Mouse (Mus musculus) heart, adult 9 months (tissue): ENCODE measurements around the gene Retreg3.
"Not testable (repeated sequence)": the region's sequence is repeated elsewhere in the genome, so short reads cannot be mapped to it uniquely, and the experiment has no call there.

Experiments used
- DNase-seq, 2 experiments: peaks; one replicate each; pipeline ENCODE4 v3.0.0; 2022; ENCODE audit warnings: low spot score in 2 of 2

Gene Retreg3

DNA sequence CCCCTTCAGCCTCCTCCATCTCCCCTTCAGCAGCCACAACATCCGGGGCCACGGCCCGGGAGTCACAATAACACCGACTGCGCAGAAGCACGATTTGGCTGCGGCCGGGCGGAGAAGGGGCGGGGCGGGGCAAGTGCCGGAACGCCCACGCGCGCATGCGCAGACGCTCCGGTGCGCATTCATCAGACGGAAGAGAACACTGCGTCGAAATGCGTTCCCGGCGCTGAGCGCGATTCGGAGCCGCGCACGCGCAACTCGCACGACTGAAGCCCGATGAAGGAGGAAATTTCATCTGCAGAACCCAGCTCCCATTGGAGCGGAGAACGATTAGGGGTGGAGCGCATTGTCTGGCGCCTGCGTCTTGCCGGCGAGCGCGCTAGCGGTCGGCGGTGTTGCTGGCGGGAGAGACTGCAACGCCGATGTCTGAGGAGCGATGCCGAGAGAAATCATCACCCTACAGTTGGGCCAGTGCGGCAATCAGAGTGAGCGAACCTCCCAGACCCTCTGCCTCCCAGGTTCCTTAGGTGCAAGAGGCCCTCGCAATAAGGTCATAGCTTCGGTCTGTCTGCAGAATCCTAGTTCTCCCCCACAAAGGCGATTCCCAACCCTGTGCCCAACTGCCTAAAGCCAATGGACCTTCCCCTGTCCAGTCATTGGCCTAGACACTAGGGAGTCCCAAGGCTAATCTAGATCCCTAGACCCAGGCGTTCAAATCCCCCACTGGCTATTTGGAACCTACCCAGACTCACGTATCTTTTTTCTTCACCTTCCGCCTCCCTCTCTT is at the start of gene Retreg3, which contains the start of gene Tubg1:
Gene Retreg3, minus strand, starts transcription at position 133 of the 784 bp plus-strand sequence.
Gene Tubg1, plus strand, starts transcription at position 178 of the 784 bp plus-strand sequence.
- peak; percentile 98 to 99 for DNase-seq

DNA sequence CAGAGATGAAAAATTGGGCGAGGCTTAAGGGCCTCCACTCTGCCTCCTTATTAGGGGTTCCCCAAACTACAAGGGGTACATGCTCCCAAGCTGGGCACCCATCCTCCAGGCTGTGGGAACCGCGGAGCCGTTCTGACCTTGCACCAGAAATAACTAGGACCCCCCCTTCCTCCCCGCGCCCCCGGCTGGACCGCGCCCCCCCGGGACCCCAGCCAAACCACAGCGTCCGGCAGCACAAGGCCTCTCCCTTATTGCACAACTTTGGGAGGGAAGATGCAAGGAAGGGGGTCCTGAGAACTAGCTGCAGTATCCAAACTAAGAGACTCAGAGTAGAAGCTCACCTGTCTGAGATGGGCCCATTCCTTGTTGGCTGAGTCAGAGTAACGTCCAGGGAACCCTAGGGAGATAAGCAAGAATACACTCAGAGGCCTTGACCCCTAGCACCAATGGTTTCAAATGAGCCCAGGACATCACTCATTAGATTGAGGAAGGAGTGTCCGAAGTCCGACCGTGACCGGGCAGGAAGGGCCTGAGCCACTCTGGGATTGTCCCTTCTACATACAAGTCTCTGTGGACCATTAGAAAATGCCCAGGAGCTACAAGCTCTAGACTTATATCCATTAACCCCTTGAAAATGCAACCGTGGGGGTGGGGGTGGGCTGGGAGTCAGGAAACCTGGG is 48.7 kb upstream of the Retreg3 start:
- DNase-seq, result peak; percentile 73 to 74

DNA sequence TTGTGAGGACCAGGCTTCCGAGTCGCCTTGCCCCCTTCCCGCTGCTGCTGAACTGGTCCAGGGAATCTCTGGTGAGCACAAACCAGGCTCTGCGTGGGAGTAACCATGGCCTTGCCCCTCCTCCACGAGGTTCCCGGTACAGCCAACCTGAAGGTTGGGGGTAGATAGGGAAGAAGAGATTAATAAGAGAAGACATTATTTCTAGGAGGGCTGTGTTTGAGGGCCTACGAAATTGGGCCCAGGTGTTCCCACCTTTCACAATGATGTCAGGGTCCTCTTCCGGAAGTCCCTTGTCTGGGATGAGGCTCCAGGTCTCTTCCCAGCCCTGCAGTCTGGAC is 48.2 kb upstream of the Retreg3 start:
- no peak for DNase-seq

DNA sequence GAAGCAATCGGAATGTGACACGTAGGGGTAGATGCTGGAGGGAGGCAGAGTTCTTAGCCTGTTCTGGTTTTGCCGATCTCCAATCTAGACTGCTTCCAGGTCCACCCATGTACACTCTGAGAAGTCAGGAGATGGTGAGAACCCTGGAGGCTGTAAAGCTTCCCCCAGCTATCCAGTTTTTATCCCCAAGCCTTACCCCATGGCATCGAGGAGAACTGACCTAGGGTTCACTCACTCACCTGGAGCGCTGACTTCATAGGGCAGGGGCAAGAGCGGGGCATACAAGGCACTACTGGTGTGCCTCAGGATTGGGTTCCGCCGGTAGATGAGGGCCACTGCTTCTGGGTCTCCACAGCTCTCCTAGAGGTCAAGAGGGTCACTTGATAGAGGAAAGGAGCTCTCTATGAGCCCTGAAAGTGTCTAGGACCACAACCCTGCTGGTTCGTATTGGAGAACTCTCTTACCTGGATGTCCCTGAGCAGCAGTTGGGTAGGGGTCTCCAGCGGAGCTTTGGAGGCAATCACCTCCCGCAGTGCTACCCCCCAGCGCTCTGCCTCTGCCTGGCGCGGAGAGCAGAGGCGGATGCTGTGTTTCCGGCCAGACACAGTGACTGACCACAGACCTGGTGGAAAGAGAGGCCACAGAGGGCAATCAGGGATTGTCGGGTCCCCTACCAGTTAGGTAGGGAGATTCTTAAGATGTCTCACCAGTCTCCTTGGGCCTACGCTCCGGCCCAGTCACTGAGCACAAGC is 47.7 kb upstream of the Retreg3 start:
- DNase-seq, result no peak

DNA sequence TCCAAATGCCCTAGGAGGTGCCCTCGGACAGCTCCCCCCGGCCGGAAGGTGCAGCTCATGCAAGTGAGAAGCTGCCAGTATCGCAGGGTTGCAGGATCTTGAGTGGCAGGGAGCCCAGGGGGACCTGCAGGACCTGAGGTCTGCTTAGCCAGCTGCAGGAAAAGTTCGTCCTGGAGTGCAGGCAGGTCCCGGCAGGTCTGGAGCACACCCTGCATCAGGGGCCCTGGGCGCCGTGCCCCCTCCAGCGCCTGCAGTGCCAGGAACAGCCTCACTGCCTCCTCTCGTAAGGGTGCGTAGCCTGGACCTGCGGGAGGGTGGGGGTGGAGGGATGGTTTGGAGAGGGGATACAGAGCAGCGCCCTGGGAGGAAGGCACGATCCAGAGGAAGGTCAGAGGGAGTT is 46.7 kb upstream of the Retreg3 start:
- DNase-seq, result no peak

DNA sequence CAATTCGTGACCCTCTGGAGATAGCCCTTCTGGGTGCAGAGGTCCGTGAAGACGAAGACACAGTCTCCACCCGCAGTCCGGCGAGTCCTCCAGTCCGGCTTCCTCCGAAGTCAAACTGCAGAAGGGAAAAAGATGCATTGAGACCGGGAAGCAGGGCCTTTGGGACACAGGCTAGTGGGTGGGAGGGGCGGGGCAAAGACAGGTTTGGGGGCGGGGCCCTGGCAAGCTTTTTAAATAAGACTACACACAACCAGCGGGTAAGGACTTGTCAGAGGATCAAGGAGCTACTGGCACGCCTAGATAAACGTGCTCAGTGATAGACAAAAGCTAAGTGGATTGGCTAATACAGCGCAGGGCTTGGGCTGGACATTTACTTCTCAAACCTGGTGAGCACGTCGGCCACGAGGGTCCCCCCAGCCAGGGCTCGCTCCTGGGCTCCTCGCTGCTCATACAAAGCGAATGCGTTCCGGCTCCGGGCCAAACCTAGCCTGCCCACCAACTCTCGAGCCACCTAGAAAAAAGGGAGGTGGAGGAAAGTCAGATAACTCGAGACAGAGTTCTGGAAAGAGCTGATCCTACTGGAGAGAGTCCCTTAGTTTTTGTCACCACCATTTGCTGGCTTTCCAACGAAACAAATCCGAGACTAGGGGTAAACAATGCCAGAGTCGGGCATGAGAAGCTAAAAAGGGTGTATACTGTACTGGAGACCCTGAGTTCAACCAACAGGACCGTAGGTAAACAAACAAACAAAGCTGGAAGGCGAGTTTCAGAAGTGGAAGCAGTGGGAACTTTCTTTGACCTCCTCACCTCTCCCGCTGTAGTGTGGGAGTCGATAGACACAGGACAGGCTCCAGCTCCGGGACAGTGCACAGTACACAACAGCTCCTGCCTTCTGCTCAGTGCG is 45.2 kb upstream of the Retreg3 start:
- DNase-seq, result no peak

DNA sequence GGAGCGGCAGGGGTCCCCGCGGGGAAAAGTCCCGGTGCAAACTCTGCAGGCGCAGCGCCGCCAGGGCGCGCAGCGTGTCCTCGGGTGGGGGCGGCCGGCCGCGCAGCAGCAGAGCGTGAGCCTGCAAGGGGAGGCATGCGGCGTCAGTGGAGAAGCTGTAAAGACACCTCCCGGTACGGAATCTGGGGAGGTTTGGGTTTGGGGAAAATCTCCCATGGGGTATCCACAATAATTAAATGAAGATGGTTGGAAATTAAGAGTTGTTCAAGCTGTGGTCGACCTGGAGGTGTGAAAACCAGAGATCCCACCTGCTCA is 44.6 kb upstream of the Retreg3 start:
- no peak for DNase-seq

GRCm38 (mm10) chr11:101163476-101164350 is 44.0 kb upstream of the Retreg3 start:
- no peak for DNase-seq

DNA sequence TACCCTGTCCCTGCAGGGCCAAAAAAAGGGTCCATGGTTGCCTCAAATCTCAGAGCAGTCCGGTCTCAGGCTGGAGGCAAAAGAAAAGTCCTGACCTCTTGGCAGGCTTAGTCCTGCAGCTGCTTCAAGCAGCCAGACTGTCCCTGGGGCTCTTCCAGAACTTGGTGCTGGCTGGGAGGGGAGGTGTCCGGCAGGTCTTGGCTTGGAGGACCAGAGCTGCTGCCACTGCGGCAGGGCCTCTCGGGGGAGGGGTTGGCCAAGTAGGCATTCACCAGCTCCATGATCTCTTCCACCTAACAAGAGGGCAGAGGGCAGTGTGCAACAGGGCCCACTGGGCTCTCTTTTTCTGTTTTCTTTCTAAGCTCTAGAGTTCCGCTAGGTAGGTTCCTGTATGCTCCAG is 43.1 kb upstream of the Retreg3 start:
- peak; percentile 87 for DNase-seq

DNA sequence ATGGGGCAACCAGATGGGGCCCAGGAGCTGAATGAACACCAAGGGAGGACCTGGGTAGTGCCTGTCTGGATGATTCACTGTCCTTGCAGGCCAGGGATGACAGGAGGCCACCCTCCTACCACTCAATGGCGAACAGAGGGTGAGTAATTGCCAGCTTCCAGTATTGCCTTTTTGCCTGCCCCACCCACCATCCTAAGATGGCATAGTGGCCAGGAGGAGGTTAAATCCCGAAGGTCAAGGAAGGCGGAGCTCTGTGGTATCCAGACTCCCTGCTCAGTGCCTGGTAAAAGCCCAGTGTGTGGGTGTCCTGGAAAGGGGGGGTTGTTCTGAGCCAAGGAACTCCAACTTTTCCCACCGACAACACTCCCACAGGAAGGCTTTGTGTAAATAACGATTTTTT is 42.6 kb upstream of the Retreg3 start:
- peak in 1 of 2 experiments; percentile 39 for DNase-seq

- no peak for DNase-seq
These were observed 41.9 kb upstream of the Retreg3 start for GRCm38 (mm10) chr11:101161551-101161950.

- not testable (repeated sequence) for DNase-seq
These were observed 41.4 kb upstream of the Retreg3 start for GRCm38 (mm10) chr11:101160981-101161505.

DNA sequence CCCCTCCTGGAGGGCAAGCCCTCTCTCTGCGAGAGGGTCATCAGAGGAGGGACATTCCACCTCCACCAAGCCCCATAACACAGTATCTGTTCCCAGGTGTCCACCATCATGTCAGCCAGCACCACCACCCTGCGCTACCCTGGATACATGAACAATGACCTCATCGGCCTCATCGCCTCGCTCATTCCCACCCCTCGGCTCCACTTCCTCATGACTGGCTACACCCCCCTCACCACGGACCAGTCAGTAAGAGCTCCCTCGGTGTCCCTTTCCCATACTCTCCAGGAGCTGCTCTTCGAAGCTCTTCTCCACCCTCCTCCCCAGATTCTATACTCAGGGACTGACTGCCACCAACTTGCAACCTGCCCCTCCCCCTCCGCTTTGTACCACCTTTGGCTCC is 40.5 kb upstream of the Retreg3 start:
- DNase-seq, result not testable (repeated sequence)

GRCm38 (mm10) chr11:101155728-101156371 is 36.2 kb upstream of the Retreg3 start, which contains the start of gene Tubg2:
Gene Tubg2, plus strand, starts transcription at chr11:101155907.
- peak; percentile 66 to 67 for DNase-seq

GRCm38 (mm10) chr11:101155151-101155550 is 35.5 kb upstream of the Retreg3 start:
- no peak for DNase-seq

GRCm38 (mm10) chr11:101154648-101155047 is 35.0 kb upstream of the Retreg3 start:
- DNase-seq, result no peak

GRCm38 (mm10) chr11:101152825-101153224 is 33.1 kb upstream of the Retreg3 start:
- no peak for DNase-seq

GRCm38 (mm10) chr11:101151063-101151462 is 31.4 kb upstream of the Retreg3 start:
- no peak for DNase-seq

DNA sequence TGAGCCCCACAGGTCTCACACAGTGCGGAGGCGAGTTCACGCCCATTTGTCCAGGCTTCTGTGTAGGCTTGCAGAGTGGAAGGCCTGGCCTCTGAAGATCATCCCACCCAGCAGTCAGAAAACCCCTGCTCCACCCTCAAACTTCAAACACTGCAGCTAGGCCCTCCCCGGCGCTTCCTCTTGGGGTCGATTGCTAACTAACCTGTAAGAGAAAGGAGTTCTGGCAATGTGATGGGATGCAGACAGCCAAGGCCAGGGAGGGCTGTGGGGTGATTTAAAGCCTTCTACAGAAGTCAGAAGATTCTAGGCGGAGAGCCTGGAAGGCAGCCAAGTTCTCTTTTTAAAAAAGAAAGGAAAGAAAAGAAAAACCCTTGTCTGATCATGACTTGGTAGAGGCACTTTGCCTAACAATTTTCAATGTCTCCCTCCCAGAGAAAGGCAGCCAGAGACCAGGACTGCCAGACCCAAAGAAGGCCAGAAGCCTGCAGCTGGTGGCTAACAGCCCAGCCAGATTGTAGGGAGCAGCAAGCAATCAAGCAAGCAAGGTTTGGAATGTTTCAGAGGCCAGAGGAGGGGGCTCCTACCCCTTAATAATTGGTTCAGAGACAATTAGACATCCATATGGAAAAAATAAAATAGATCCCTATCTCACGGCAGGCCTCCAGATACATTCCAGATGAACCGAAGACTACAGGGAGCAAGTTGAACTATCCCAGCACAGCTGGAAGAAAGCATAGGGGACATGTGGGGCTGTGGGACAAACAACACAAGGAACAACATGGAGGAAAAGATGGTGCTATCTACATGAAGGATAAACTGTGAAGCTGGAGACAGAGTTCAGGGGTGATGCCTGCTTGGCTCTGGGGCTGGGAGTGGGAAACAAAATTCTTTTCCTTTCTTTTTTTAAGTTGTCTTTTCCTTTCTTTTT is 29.7 kb upstream of the Retreg3 start:
- DNase-seq, result peak in 1 of 2 experiments; percentile 57
